Mouse (Mus musculus): ENCODE results near the gene Efl1.

DNA sequence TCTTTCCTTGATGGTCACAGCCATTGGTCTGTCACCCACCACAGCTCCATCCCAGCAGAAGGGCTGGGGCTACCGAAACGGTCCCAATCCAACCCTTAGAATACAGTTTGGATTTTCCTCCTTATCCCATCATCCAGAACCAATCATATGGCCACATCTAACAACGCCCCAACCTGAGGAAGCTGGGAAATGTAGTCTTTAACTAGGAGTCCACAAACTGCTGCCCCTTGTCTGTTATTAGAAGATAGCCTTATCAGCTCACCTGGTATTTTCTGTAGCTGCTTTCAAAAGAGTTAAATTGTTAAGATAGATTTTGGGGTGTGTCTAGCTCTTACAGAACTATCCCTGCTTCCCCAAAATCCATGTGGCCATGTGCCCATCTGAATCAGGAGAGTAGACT, 126.7 kb downstream of the Efl1 start:
- no peak for TF ChIP-seq CTCF (IDR thresholded peaks at IDR 0.05; ENCODE audit: borderline replicate concordance, insufficient read depth, low read depth, low read length)
- no peak for TF ChIP-seq POLR2A (IDR thresholded peaks at IDR 0.05; ENCODE audit: borderline replicate concordance, insufficient read depth, low read length)
